Mouse (Mus musculus) cerebellum, postnatal 36 days (tissue): ENCODE data around the gene Rnf220.
A peak's percentile ranks its signal among the peaks of the same experiment; 100 is the strongest.

Source experiments
- DNase-seq, 2 experiments: peaks; one replicate each; pipeline ENCODE4 v3.0.0; 2021 to 2022; ENCODE audit warnings: mixed read lengths in 2 of 2

Rnf220 gene

DNA sequence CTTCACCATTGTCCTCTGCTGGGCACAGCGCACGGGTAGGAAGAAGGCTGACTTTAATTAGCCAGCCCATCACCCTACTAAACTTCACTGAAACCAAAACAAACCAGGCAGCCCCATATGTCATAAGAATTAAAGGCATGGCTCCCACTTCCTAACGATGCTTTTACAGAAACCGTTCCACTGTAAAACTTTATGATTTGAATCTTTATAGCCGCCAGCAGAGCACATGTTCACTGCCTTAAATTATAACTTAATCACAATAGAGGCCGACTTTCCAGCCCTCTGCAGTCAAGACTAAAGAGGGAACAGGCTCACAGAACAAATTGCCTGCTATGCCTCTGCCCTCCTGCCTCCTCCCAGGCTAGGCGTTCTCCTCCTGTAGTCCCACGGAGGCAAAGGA lies 62.5 kb downstream of the Rnf220 start:
- DNase-seq = no peak

DNA sequence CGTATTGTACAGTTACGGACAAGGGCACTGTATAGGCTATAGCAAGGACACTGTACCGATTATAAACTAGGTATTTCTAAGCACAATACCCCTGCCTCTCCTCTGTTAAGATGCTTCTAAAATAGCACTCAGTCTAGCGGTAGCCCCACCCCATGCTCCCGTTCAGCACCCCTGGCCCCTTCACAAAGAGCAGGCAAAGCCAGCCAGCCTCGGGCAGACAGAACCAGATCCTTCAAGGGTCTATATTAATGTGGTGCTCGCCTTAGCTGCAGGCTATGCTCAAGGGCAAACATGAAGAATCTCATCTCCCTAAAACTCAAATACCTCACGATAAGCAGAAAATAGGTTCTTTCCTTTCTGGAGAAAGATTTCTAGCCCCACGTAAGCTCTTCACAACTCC lies 67.2 kb downstream of the Rnf220 start:
- no peak for DNase-seq

DNA sequence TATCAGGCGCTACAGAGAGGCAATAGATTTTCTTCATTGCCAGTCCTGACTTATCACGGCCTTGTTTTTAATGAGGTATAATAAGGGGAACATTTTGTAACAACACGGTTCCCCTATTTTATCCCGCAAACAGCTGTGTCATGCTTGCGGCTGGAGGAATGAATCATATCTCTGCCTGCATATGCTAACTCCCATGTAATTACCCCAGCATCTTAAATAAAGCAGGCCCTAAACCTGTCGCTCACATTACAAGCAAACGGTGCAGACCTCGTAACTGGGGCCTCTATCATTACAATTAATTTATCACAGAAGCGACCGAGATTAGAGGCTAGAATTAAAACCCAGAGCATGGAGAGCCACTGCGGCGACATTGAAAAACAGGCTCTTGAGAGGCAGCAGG lies 69.3 kb downstream of the Rnf220 start:
- no peak for DNase-seq

DNA sequence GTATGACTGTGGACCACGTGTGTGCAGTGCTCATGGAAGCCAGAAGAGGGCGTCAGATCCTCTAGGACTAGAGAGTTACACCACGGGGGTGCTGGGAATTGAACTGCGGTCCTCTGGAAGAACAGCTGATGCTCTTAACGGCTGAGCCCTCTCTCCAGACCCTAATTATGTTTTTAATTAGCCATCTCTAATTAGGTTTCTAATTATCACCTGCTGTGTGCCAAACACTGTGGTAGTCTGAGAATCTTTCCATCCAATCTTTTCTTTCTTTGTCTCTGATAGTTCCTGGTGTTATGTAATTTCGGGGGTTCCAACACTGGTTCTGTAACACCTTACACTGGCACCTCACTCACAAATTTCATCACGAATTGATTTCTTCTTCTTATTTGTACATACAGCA lies 75.8 kb downstream of the Rnf220 start:
- no peak for DNase-seq

DNA sequence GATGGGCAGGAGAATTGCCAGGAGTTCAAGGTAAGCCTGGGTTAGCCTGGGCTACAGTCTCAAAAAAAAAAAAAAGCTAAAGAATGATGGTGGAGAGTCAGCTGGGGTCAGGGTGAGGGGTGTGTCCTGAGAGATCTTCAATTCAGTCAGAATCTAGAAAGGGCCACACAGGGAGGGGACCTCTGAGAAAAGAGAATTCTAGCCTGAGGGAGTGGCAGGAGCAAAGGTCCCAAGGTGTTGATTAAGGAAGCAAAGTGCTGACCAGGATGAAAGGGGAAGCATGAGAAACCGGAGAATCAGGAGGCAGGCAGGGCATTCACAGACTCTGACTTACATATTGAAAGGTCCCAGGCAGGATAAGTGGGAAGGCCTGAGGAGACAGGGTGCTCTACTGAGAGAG lies 80.0 kb downstream of the Rnf220 start:
- DNase-seq = no peak

DNA sequence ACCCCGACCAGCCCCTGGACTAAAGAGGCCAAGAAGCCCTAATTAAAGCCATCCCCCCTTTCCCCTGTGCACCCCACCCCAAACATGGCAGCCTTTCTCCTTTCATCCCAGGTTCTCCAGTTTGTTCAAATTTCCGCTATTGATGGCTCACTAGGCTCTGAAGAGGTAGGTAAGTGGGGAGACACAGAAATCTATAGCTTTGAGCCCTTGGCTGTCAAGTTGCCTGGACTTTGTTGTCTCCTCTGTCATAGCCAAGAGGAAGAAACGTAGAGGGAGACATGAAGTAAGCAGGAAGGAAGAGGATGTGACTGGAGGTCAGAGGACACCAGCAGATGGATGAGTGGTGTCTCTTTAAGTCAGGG lies 86.8 kb downstream of the Rnf220 start:
- no peak for DNase-seq

DNA sequence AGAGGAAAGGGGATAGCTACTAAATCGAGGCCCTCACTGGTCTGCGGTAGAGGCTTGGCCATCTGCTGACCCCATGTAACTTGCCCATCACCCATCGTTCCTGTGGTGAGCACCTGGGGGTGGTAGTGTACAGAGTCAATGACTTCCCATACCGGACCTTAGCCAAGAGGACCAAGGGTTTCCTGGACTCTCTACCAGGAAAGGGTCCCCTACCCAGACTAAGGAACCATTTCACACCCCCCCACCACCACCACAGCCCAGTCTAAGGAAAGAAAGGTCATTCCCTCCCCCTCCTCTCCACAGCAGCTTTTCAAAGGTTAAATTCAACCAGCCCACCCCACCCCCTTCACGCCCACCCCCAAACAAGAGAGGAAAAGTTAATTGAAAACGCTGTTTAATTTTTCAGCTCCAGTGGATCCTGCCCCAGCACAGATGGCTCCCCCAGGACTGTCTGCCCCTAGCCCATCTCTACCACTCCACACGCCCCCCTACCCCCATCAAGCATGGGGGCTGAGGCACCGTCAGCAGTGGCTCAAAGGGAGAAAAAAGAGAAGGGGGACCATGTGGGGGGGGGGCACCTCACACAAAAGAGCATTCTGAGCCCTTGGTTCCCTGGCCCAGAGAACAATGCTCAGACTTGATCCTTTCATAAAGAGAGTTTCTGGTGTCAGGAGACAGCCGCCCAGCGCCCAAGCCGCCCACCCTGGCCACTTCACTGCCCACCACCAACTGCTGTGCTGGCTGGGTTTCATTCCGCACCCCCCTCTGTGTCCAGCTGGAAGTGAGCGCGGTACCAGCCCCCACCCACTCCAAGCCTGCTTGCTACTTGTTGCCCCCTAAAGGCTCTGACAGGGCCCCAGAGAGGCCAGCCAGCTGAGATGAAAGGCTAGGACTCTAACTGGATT lies 87.5 kb downstream of the Rnf220 start:
- DNase-seq = no peak

DNA sequence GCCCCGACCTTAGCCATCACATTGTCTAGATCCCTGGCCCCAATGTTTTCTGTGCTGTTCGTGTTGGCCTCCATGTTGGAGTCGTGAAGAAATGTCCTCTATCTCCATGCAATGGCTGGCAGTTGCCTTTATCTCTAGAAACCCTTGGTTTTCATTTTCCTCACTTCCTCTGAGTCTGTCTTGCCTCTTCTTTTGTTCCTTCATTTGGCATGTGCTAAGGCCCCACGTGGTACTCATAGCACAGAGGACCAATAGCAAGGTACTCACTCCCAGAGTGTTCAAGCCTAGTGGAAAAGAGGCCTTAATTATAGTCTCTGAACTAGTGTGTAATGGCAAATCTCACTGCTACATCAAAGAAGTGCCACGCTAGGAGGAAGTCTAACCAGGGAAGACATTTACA lies 88.9 kb downstream of the Rnf220 start:
- no peak for DNase-seq

DNA sequence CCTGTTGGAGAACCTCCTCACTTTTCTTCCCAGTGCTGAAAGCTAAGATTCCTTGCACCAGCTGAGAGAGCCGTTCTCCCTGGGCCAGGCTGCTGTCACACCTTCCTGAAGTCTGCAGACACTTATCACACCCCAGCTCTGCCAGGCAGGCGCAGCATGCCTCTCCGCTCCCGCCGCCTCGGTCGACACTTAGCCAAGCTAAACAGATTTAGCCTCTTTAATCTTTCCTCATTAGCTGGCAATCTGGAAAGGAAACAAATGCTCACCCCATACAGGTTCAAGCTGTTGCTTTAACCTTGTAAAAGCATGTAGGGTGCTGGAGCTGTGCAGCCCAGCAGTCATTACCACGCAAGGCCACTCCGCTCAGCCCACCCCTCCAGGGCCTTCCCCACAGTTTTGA lies 90.9 kb downstream of the Rnf220 start:
- peak; percentile 49 to 50 for DNase-seq

DNA sequence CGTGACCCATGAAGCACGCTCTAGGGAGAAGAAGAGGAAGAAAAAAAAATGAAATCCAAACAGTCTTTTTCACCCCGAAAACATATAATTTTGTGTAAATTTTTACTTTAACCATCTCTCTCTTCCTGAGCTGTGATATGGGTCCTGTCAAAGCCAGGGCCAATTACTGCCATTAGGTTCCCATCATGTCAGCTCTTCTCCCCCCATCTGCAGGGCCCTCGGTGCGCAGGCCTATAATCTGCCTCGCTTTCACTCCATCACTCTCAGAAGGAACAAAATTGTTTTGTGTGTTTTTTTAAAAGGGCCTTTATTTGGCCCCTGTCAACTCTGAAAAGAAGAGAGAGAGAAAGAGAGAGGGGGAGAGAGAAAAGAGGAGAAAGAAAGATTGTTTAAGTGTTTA lies 91.6 kb downstream of the Rnf220 start:
- no peak for DNase-seq

DNA sequence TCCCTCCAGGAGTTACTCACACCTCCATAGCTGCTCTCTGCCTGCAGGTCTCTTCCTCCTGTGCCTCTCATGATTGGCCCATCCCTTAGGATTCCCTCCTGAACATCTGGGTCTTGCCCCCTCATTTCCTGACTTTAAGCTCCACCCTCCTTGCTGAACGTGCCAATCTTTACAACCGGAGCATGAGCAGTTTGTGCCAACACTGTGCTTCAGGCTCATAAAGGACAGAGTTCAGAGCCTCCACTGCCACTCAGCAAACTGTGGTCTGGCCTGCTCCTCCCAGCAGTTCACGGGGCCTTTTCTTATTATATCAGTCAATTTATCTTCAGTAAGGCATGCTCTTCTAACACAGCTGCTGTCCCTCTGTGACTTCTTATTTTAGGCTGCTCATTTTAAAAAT lies 93.4 kb downstream of the Rnf220 start:
- DNase-seq = no peak

DNA sequence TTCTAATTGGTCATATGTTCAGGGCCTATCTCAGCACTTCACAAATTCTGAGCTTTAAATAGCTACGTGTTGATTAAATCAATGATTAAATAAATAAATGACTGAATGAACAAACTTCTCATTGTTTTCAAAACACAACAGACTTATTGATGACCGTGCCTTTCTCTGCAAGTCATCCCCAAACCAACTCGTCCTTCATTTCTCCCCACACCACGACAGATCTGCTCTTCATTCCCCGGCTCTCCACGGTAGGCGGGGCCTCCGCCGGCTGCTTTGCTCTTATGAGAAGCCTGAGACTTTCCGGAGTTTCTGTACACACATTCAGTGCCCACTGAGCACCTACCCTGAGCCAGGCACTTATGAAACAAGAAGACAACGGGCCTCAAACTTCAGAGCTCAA lies 99.7 kb downstream of the Rnf220 start:
- no peak for DNase-seq

DNA sequence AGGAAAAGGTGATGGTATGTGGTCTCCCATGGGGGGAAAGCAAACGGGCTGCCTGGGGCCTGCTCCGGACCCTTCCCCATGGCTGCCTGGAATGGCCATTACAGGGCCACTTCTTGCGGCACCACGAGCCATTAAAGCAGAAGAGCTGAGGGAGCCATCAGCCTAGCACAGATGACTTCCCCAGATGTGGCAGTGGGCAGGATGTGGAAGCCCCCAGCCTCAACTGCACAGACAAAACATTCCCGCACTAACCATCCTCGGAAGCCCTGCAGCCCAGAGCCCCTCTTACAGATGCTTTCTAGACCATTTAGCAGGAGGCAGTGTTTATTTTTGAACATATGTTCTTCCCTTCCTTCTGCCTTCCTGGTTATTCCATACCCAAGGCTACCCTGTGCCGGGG lies 103.8 kb downstream of the Rnf220 start:
- DNase-seq = no peak

DNA sequence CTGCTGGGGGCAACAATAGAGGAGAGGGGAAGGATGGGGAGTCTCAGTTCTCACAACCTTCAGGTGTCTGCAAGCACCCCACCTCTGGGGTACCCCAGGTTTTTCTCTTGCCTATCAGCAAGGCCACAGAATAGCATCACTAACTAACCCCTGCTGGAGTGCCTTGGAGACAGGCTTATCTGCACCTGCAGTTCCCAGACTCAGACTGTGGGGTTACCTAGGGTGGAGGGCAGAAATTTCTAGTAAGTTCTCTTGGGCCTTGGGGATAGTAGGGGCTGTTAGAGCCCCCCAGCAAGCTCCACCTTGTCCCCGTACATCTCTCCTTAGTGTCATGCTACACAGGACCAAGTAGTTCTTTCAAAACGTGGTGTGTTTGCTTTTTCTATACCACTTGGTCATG lies 104.5 kb downstream of the Rnf220 start:
- DNase-seq = no peak

DNA sequence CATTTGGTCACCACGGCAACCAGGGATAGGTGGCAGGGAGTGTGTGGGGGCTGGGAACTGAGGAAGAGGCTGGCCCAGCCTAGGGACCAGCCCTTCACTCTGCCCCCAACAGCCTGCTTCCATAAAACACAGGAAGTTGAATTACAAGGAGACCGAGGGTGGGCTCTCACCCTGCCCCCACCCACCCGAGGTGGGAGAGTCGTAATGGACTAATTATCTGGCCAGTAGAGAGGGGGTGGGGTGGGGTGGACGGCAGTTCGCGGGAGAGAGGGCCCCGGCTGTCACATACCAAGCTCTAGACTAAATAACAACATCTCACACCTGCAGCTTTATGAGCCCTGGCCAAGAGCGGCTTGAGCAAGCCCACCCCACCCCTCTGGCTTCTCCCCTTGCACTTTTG lies 104.9 kb downstream of the Rnf220 start:
- no peak for DNase-seq

DNA sequence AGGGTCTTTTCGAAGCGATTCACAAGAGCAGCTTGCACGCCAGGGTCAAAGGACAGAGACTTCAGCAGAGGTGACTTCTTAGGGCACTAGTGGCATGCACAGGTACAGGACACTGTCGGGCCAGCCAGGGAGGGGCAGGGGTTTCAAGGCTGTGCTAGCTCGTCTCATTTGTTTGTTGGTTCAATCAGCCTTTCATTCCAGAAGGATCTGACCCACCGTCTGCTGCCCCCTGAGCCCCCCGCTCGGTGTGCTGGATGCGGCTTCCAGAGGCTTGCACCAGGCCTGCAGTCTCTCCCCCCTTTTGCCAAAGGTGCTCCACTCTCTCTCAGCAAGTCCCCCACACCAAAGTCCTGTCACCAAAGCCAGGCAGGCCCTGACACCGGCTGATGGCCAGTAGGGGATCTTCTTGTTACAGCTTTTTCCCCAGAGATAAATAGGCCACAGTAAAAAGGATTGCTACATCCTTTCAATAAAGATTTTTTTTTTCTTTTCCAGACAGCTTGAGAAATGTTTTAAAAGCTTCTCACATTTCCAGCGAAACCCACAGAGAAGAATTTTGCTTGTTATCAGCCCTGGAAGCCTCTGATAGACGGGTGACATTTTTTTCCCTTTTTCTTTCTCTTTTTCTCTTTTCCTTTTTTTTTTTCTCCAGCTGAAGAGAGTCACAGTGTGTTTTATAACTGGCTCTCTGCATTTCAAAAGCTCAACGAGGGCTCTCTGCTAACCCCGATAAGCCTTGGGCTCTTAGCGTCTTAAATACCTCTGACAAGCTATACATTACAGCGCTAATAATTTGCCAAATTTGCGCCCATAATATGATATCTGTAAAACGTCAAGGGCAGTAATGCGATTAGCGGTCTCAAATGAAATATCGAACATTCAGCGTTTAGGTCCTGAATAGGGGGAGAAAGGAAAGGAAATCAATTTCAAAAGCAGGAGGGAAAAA lies 105.7 kb downstream of the Rnf220 start:
- no peak for DNase-seq

DNA sequence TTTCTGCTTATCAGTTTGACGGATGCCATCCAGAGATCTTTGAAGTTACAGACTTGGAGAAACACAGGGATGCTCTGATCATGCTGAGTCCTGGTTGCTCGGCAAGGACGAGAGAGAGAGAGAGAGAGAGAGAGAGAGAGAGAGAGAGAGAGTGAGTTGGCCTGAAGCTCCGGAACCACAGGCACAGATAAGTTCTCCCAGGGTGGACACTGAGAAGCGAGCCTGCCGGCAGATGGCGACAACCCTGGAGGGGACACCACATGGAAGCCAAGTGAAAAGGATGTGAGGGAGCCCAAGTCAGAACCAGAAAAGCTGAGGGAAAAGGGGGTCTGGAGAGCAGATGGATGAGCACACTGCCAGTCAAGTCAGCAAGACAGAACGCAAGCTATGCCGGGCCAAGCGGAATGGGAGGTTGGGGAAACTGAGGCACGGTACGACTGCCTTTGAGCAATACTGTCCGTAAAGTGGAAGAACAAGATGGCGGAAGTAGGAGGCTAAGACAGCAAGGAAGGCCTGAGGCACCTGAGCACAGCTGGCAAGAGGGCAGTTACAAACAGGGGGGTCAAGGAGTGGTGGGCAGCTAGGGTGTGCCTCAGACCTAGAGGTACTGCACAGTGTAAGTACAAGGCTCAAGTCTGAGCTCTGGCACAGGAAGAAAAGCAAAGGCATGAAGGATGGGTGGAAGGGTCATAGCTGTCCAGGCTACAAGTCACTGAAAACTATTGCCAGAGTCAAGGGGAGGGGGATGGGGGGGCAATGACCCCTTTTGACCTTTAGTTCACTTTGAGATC lies 107.4 kb downstream of the Rnf220 start:
- no peak for DNase-seq

DNA sequence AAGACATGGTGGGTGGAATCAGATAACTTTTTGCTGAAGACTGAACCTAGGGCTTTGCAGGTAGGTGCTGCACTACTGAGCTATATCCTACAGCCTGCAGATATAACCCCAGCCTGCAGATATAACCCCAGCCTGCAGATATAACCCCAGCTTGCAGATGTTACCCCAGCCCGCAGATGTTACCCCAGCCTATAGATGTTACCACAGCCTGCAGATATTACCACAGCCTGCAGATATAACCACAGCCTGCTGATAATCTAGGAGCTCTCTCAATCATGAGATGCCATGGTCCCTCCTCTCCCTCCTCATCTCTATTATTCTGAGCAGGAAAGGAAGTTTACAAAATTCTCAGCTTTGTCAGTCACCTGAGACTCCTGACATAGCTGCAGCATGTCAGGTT lies 111.6 kb downstream of the Rnf220 start:
- no peak for DNase-seq

DNA sequence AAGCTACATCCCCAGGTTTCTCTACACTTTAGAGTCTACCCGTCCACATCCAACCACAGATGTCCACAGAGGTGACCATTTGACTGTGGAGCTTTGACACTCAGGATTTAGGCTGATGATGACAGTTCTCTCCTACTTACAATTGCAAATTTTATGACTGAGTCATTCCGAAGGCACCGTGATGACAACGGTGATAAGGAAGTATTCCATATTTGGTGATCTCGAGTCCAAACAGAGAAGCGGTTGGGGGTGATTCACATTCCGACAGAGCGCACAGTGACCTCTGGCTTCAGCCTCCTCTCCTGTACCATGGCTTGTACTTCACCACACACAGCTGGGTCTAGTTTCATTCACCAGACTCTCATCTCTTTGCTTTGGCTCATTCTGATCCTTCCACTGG lies 115.0 kb downstream of the Rnf220 start:
- DNase-seq = no peak

DNA sequence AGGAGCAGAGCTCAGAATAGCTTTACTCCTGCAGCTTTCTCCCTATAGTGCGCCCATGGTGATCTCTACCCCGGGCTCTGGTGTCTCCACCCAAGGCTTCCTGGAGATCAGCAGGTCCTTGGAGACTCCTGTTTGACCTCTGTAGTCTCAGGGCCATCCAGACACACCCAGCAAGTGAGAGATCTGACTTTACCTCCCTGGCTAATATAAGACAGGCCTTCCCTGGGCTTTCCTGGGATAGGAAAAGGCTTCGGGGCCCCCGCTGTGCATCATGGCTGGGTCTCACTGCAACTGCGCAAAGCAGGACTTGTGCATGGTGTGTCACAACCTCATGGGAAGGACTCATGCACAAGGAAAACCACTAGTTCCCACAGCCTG lies 116.3 kb downstream of the Rnf220 start:
- no peak for DNase-seq

DNA sequence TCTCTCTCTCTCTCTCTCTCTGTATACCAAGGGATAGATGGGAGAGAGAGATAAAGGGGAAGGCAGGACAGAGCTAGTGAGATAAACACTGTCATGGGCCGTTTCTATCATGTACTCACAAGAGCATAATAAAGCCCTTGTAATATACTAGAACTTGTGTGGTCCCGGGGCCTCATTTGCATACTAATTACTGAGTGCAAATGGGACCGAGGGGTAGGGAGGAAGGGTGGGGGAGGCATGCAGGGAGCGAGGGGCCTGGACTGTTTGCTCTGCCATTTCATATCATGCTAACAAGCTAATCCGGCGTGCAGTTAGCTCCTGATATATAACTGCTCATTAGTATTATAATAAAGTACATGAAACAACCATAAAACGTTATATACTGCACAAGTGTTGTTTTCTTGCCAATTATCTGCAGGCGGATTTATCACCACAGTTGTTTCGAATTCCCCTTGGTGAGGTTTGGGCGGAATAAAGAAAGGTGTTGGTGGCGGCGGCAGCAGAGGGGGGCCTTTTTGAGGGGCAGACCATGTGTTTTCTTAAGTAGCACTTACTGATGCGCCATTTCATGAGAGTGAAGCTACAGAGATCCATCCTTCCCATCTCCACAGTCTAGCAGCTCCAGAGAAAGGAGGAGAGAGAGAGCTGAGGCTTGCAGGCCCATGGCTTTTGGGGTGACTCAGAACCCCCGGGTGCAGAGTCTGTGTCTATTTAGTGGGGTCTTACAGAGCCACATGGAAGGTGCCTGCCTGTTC lies 116.9 kb downstream of the Rnf220 start:
- DNase-seq = no peak

DNA sequence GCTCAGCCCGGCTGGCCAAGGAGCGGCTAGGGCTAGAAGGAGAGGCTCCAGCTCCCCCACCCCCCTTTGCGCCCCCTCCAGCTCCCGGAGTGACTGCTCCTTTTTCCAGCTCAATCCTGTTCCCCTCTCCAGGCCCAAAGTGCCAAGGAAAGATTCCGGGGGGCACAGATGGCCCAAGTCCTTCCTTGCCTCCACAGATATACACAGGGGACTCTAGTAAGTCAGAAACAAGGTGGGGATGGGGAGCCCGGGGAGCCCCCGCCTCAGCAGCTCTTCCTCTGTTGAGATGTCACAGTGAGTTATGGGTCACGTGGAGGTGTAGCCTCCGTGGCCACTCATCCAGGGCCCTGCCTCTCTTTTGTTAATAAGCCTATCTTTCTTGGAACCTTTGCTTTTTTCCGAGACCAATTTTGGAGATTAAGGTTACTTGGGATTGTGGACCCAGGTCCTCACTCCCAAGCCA lies 122.7 kb downstream of the Rnf220 start:
- DNase-seq = no peak
